Mouse (Mus musculus) MEL (cell line): ENCODE measurements around the gene Slc3a1.

ENCODE experiments used
- CHD2 ChIP-seq: IDR thresholded peaks from 2 replicates; pipeline ENCODE4 v1.6.1; 2011; ENCODE audit warnings: low read length, improper control_type of control experiment
- CTCF ChIP-seq, 3 experiments: IDR thresholded peaks in 2 of 3; conservative IDR thresholded peaks in 1 of 3; 2 replicates each; pipeline ENCODE4 v1.5.1; 2011 to 2012; ENCODE audit warnings: low read length in 3 of 3, low read depth in 2 of 3, mild to moderate bottlenecking in 2 of 3, improper control_type of control experiment in 1 of 3, inconsistent platforms in 1 of 3, mixed read lengths in 1 of 3, moderate library complexity in 1 of 3; ENCODE audit not compliant: control insufficient read depth in 1 of 3, insufficient read depth in 1 of 3, poor library complexity in 1 of 3, severe bottlenecking in 1 of 3
- ELF1 ChIP-seq: IDR thresholded peaks from 2 replicates; pipeline ENCODE4 v1.6.1; 2014; ENCODE audit warnings: low read depth, mild to moderate bottlenecking, inconsistent platforms, low read length, improper control_type of control experiment, moderate library complexity
- EP300 ChIP-seq, 2 experiments: IDR thresholded peaks; 2 replicates each; pipeline ENCODE4 v1.6.1; 2011; ENCODE audit warnings: improper control_type of control experiment in 2 of 2, low read length in 2 of 2, low read depth in 1 of 2, mild to moderate bottlenecking in 1 of 2
- GATA1 ChIP-seq: IDR thresholded peaks from 2 replicates; pipeline ENCODE4 v1.6.1; 2011; ENCODE audit warnings: low read depth, low read length, improper control_type of control experiment
- HCFC1 ChIP-seq: IDR thresholded peaks from 2 replicates; pipeline ENCODE4 v1.6.1; 2012; ENCODE audit warnings: low read depth, mild to moderate bottlenecking, inconsistent platforms, low read length, improper control_type of control experiment, moderate library complexity
- KAT2A ChIP-seq: conservative IDR thresholded peaks from 2 replicates; pipeline ENCODE4 v1.6.1; 2012; ENCODE audit warnings: low read depth, low read length, improper control_type of control experiment, inconsistent platforms
- MXI1 ChIP-seq: IDR thresholded peaks from 2 replicates; pipeline ENCODE4 v1.6.1; 2011; ENCODE audit warnings: mild to moderate bottlenecking, low read depth, low read length, improper control_type of control experiment
- POLR2A ChIP-seq, 2 experiments: IDR thresholded peaks; 2 replicates each; pipeline ENCODE4 v1.6.1; 2011 to 2012; ENCODE audit warnings: low read length in 2 of 2, mild to moderate bottlenecking in 2 of 2, control low read depth in 1 of 2, improper control_type of control experiment in 1 of 2, low read depth in 1 of 2, moderate library complexity in 1 of 2; ENCODE audit not compliant: control insufficient read depth in 1 of 2, insufficient read depth in 1 of 2, poor library complexity in 1 of 2
- SMC3 ChIP-seq: IDR thresholded peaks from 2 replicates; pipeline ENCODE4 v1.6.1; 2011; ENCODE audit warnings: low read depth, low read length, improper control_type of control experiment
- TCF12 ChIP-seq: IDR thresholded peaks from 2 replicates; pipeline ENCODE4 v1.6.1; 2014; ENCODE audit warnings: low read depth, mild to moderate bottlenecking, inconsistent platforms, low read length, improper control_type of control experiment, moderate library complexity

GRCm38 (mm10) chr17:85091762-85092161, 63.6 kb downstream of the Slc3a1 start:
- no peak for TF ChIP-seq CHD2
- TF ChIP-seq CTCF (IDR thresholded peaks at IDR 0.05 in 2 of 3, conservative IDR thresholded peaks at IDR 0.05 in 1 of 3; ENCODE audit: control insufficient read depth in 1 of 3, insufficient read depth in 1 of 3, low read depth in 2 of 3, low read length in 3 of 3, poor library complexity in 1 of 3, severe bottlenecking in 1 of 3), result no peak
- no peak for TF ChIP-seq POLR2A (IDR thresholded peaks at IDR 0.05; ENCODE audit: control insufficient read depth in 1 of 2, insufficient read depth in 1 of 2, low read depth in 1 of 2, low read length in 2 of 2, poor library complexity in 1 of 2)
- TF ChIP-seq TCF12, result no peak
- no peak for TF ChIP-seq KAT2A
- TF ChIP-seq EP300 (IDR thresholded peaks at IDR 0.05; ENCODE audit: low read depth in 1 of 2, low read length in 2 of 2), result no peak
- TF ChIP-seq GATA1, result no peak
- no peak for TF ChIP-seq MXI1
- TF ChIP-seq ELF1, result no peak
- no peak for TF ChIP-seq SMC3
- no peak for TF ChIP-seq HCFC1
